Mouse (Mus musculus): ENCODE results near the gene Ube2e3.

Ube2e3 gene

GRCm38 (mm10) chr2:78867726-78868510 lies at the start of gene Ube2e3:
Gene Ube2e3, plus strand, starts transcription at chr2:78868124.
- DNase-seq, result no peak

- DNase-seq, result no peak
Observed at GRCm38 (mm10) chr2:78829887-78830286, 38.0 kb upstream of the Ube2e3 start.

- no peak for DNase-seq
Observed at GRCm38 (mm10) chr2:78841494-78842224, 26.3 kb upstream of the Ube2e3 start.

- DNase-seq, result no peak
Observed at GRCm38 (mm10) chr2:78844365-78844764, 23.6 kb upstream of the Ube2e3 start.

- DNase-seq, result no peak
Observed at GRCm38 (mm10) chr2:78845274-78845673, 22.6 kb upstream of the Ube2e3 start.

GRCm38 (mm10) chr2:78845717-78846116 lies 22.2 kb upstream of the Ube2e3 start:
- no peak for DNase-seq

GRCm38 (mm10) chr2:78854315-78854714 lies 13.6 kb upstream of the Ube2e3 start:
- no peak for DNase-seq

GRCm38 (mm10) chr2:78858628-78859027 lies 9.3 kb upstream of the Ube2e3 start:
- no peak for DNase-seq

GRCm38 (mm10) chr2:78859266-78860087 lies 8.4 kb upstream of the Ube2e3 start:
- no peak for DNase-seq

GRCm38 (mm10) chr2:78860088-78860372 lies 7.9 kb upstream of the Ube2e3 start:
- no peak for DNase-seq

- DNase-seq, result no peak
Observed at GRCm38 (mm10) chr2:78864116-78864515, 3.8 kb upstream of the Ube2e3 start.

- DNase-seq, result no peak
Observed at GRCm38 (mm10) chr2:78864866-78865265, 3.1 kb upstream of the Ube2e3 start.

- DNase-seq, result peak; percentile 62
Observed at GRCm38 (mm10) chr2:78868511-78868854, 559 bp downstream of the Ube2e3 start.

GRCm38 (mm10) chr2:78868951-78869720 lies 1.2 kb downstream of the Ube2e3 start:
- DNase-seq, result peak; percentile 88

- DNase-seq, result peak; percentile 25
Observed at GRCm38 (mm10) chr2:78869721-78870442, 2.0 kb downstream of the Ube2e3 start.

- peak; percentile 22 for DNase-seq
Observed at GRCm38 (mm10) chr2:78870443-78871025, 2.6 kb downstream of the Ube2e3 start.

- DNase-seq, result peak; percentile 20
Observed at GRCm38 (mm10) chr2:78871971-78872860, 4.3 kb downstream of the Ube2e3 start.

- no peak for DNase-seq
Observed at GRCm38 (mm10) chr2:78873946-78874345, 6.0 kb downstream of the Ube2e3 start.

GRCm38 (mm10) chr2:78876002-78876401 lies 8.1 kb downstream of the Ube2e3 start:
- DNase-seq, result no peak

- DNase-seq, result no peak
Observed at GRCm38 (mm10) chr2:78882068-78882467, 14.1 kb downstream of the Ube2e3 start.
